Mouse (Mus musculus) olfactory bulb, adult 2 months (tissue): ENCODE results near the gene Ccdc155. TPM values are rescaled to one million over a fixed set of nuclear protein-coding genes. Genes with fewer than 3 reads are reported as not detected.
A peak's percentile ranks its signal among the peaks of the same experiment; 100 is the strongest.

Experiments
- H3K27ac ChIP-seq: fragments of 200-500 bp; 2 replicates; pipeline ENCODE4 v1.5.1; 2012; ENCODE audit warnings: low read depth, low read length; ENCODE audit not compliant: insufficient read depth
- H3K4me1 ChIP-seq: fragments of 200-500 bp; 2 replicates; pipeline ENCODE4 v1.6.1; 2012; ENCODE audit warnings: low read length; ENCODE audit not compliant: control insufficient read depth, insufficient read depth
- H3K4me3 ChIP-seq: fragments of 200-500 bp; 2 replicates; pipeline ENCODE4 v1.5.1; 2012; ENCODE audit warnings: mild to moderate bottlenecking, low read depth, low read length, moderate library complexity; ENCODE audit not compliant: insufficient read depth
- CTCF ChIP-seq: fragments of 200-500 bp; IDR thresholded peaks from 2 replicates; pipeline ENCODE4 v1.5.1; 2012; ENCODE audit warnings: low read depth, mild to moderate bottlenecking, low read length, moderate library complexity; ENCODE audit not compliant: insufficient read depth
- POLR2A ChIP-seq: fragments of 200-500 bp; IDR thresholded peaks from 2 replicates; pipeline ENCODE4 v1.6.1; 2012; ENCODE audit warnings: mild to moderate bottlenecking, low read depth, low read length, moderate library complexity; ENCODE audit not compliant: insufficient read depth
- WGBS: fragments of 180-500 bp; shearing (Covaris S2); methylation state at CpG from one replicate; pipeline ENCODE4 v1.1.7; 2018; 5-methylcytosine and 5-hydroxymethylcytosine counted together
- polyA plus RNA-seq: library from polyadenylated mRNA; stranded (reverse); fragments of >200 nt; gene quantifications from 2 replicates; pipeline ENCODE4 v1.2.4, GENCODE M21; 2012; ENCODE audit warnings: low replicate concordance; ENCODE audit not compliant: missing spikeins, insufficient read depth, insufficient read length

Gene Ccdc155
- polyA plus RNA-seq = not detected in 2 replicates

DNA sequence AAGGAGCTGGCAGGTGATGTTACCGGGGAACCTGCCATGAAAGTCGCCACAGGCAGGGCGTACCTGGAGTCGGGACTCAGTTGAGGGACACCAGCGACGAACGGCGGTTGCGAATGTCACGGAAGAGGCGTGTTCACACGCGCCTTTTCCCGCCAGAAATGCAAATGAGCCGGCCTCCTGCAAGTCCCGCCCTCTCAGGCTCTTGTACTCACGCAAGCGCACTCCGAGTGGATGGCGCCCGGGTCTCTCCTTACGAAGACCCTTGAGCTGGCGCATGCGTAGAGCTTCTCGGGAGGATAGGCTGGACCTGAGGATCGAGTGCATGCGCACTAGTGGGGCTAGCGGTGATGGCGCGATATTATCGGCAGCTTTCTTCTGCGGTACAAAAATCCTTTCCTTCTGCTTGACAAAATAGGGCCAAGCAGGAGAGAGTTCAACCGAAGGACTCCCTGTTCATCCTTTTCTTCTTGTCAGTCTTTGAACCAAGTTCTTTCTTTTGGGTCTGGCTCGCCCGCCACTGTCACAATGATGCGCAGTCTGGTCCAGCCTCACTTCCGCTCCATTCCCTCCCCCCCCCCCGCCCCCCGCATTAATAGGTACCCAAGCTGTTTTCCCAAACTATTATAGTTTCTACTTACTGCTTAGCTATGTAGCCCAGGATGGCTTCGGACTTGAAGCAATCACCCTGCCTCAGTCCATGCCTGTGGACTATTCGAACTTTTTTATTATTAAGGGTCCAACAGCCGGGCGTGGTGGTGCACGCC lies at the start of gene Ccdc155:
Ccdc155 (minus strand) TSS at position 513 of the 764 bp plus-strand sequence.
- 7% methylated on average over 44 of the region's 44 CpGs for WGBS
- TF ChIP-seq POLR2A = peak; percentile 54; the same call in 1 of the 2 replicates
- TF ChIP-seq CTCF = no peak
- no peak within 1 kb of the TSS for H3K27ac ChIP-seq
- H3K4me1 ChIP-seq = 0 out of 2 replicates have a peak, but pooled peaks cover 4% of the 10 kb centered on the region
- peak within 1 kb of the TSS; percentile 46 for H3K4me3 ChIP-seq

DNA sequence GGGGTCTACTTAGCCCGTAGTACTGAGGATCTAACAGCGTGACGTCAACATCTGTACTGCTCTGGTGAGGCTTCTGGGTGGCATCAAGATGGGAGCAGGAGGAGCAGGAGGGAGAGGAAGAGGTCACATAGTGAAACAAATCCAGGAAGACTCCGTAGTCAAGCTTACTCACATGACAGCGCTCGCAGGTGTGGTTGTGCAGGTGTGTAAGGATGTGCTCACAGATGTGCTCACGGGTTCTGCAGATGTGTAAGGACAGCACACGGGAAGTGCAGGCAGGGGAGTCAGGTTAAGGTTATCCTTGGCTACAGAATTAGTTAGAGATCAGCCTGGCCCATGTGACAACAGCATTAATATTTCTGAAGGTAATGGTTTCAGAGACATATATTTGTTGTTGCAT lies 49.1 kb upstream of the Ccdc155 start:
- Histone ChIP-seq H3K4me1 (peaks cover 9% of the 10 kb centered on the region; the same call in 1 of the 2 replicates), H3K27ac (no peak overlapping the region), H3K4me3 (no peak overlapping the region)
- TF ChIP-seq CTCF = no peak
- TF ChIP-seq POLR2A = no peak
- 92% methylated on average over 8 of the region's 8 CpGs for WGBS

DNA sequence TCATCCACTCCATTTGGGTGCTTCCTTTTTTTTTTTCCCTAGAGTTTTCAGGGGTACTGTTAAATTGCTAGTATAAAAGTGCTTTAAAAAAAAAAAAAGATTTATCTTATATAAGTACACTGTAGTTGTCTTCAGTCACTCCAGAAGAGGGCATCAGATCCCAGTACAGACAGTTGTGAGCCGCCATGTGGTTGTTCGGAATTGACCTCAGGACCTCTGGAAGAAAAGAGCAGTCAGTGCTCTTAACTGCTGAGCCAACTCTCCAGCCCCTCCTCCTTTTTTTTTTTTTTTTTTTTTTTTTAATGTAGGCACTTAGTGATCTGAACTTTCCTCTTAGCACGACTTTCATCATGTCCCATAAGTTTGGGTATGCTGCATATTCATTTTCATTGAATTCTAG lies 43.0 kb upstream of the Ccdc155 start:
- Histone ChIP-seq H3K4me1 (no peaks in the 10 kb centered on the region), H3K27ac (no peak overlapping the region), H3K4me3 (no peak overlapping the region)
- WGBS = 38% methylated on average over 3 of the region's 3 CpGs
- TF ChIP-seq POLR2A (no peak), CTCF (no peak)

DNA sequence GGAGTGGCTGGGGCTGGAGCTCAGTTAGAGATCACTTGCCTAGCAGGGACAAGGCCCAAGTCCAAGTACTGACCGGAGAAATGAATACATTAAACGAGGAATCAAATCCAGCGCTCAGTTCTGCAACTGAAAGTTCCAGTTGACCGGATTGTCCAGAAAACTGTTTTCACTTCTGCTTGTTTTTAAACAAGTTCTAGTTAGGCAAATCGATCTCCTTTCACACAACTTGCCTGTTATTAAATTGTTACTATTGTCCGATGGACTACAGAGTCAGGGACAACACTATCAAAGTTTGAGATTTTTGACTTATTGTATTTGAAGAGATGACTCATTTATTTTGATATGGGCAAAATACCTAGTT lies 36.7 kb upstream of the Ccdc155 start:
- H3K4me1 ChIP-seq = peaks cover 9% of the 10 kb centered on the region
- no peak overlapping the region for H3K27ac ChIP-seq
- peak overlapping the region; percentile 42; the same call in 1 of the 2 replicates for H3K4me3 ChIP-seq
- no peak for TF ChIP-seq CTCF
- TF ChIP-seq POLR2A = no peak
- 89% methylated on average over 6 of the region's 6 CpGs for WGBS

DNA sequence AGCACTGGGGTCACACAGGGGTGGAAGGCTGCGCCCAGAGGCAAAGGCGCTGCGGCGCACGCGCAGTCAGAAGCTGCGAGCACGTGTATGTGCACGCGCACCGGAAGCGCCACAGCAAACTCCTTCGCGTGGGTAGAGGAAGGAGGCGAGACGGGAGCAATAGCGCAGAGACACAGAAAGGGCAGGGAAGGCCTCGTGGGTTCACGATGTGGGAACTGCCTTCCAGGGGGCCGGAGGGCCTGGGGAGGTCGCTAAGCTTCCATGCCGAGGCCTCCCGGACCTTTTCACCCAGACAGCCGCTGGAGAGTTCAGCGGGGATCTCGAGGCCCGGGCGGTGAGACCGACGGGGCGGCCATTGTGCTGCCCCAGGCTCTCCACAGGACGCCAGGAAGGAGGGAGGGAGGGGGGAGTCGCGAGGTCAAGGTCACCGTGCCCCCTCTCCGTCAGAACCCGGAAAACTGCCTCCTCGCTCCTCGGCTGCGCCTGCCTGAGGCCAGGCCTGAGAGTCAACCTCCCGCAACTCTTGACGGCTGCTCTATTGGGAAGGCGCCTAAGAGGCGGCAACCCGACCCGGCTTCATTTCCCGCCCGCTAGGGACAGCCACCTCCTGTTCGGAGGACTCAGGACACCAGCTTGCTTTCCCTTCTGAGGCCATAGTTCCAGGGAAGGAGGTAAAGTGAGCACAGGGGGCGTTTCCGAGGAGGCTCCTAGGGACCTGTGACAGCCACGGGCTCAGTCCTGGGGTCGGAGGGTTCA lies 36.1 kb upstream of the Ccdc155 start, which contains the start of gene Slc6a16:
Slc6a16 (plus strand) TSS at position 453 of the 756 bp plus-strand sequence.
- H3K4me3 ChIP-seq = peak within 1 kb of the TSS; percentile 42
- 16% methylated on average over 53 of the region's 53 CpGs for WGBS
- H3K4me1 ChIP-seq = peaks cover 9% of the 10 kb centered on the region
- peak; percentile 27; the same call in 1 of the 2 replicates for TF ChIP-seq POLR2A
- TF ChIP-seq CTCF = no peak
- no peak within 1 kb of the TSS for H3K27ac ChIP-seq

DNA sequence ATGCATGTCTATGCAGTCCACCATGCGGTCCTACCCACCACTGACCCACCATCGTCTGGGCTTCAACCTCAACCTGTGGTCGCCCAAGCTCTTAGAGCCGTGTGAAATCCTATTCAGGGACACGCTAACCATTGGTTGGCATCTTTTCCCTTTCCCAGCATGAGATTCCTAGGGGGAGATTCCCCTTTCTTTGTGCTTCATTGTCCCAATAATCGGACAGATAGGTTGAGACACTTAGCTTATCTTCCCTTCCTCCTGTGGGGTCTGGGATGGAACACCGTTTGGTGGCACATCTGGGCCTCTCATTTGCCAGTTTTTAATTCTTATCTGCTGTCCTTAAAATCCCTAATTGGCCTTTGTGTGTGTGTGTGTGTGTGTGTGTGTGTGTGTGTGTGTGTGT lies 35.4 kb upstream of the Ccdc155 start:
- H3K27ac ChIP-seq = no peak overlapping the region
- 81% methylated on average over 7 of the region's 7 CpGs for WGBS
- no peak for TF ChIP-seq POLR2A
- TF ChIP-seq CTCF = no peak
- no peak overlapping the region for H3K4me3 ChIP-seq
- peaks cover 9% of the 10 kb centered on the region for H3K4me1 ChIP-seq

DNA sequence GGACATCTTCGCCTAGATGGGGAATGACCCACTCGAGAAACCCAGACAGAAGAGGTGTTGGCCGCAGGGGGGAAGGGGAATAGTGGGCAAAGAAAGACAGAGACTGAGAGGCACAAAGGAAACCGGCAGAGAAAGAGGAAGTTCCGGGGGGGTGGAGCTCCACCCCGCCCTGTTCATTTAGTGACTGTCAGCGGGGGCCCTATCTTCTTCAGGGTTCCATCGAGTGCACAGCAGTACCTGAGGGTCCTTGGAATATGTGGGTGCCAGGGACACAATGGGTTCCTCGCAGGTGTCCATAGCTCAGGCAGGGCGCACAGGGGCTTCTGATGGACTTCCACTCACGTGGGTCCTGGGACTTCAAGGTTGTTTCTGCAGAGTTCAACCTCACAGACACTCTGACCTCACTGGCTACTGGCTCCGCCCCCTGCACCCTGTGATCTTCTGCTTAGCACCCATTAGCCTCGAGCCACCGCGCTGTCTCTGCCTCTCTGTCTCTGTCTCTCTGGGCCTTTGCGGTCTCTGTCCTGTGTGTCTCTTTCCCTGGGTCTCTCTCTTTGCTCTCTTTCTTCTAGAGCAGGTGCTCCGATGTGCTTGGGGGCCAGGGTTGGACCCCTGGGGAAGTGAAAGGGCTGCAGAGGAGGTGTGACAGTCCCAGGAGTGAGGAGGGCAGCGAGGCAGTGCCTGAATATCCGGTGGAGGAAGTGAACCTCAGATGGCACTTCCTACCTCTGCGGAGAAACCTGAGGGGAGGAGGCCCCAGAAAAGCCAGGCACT lies 34.2 kb upstream of the Ccdc155 start, which contains the start of gene Cd37:
Cd37 (minus strand) TSS at position 393 of the 774 bp plus-strand sequence.
- 53% methylated on average over 20 of the region's 20 CpGs for WGBS
- TF ChIP-seq POLR2A (no peak), CTCF (no peak)
- Histone ChIP-seq H3K4me3 (peak within 1 kb of the TSS; percentile 7; the same call in 1 of the 2 replicates), H3K4me1 (peaks cover 14% of the 10 kb centered on the region), H3K27ac (no peak within 1 kb of the TSS)
